Mouse (Mus musculus) layer of hippocampus, adult 8-10 months (tissue): ENCODE measurements around the gene Ubl3. TPM values are rescaled to one million over a fixed set of nuclear protein-coding genes. Genes with fewer than 3 reads are reported as not detected.
A peak's percentile ranks its signal among the peaks of the same experiment; 100 is the strongest.

Source experiments
- DNase-seq, 2 experiments: peaks; one replicate each; pipeline ENCODE4 v3.0.0; 2022; ENCODE audit warnings: low spot score in 2 of 2
- total RNA-seq, 4 experiments: library from RNA; stranded (reverse); gene quantifications; 2 replicates each; pipeline ENCODE4 v1.2.4; 2022

Gene Ubl3
- total RNA-seq, 4 experiments from 2014 or later = 193 to 215 (median 201) TPM

GRCm38 (mm10) chr5:148532201-148532600 is 20.4 kb downstream of the Ubl3 start:
- DNase-seq = no peak

- no peak for DNase-seq
Observed at GRCm38 (mm10) chr5:148527632-148528031, 25.0 kb downstream of the Ubl3 start.

GRCm38 (mm10) chr5:148526631-148527030 is 26.0 kb downstream of the Ubl3 start:
- DNase-seq = no peak

- no peak for DNase-seq
Observed at GRCm38 (mm10) chr5:148523202-148523971, 29.2 kb downstream of the Ubl3 start.

GRCm38 (mm10) chr5:148522378-148522777 is 30.2 kb downstream of the Ubl3 start:
- DNase-seq = no peak

GRCm38 (mm10) chr5:148517445-148517844 is 35.1 kb downstream of the Ubl3 start:
- no peak for DNase-seq

GRCm38 (mm10) chr5:148512042-148512640 is 40.4 kb downstream of the Ubl3 start:
- DNase-seq = no peak

- no peak for DNase-seq
Observed at GRCm38 (mm10) chr5:148510265-148510664, 42.3 kb downstream of the Ubl3 start.

- DNase-seq = no peak
Observed at GRCm38 (mm10) chr5:148509731-148510130, 42.9 kb downstream of the Ubl3 start.

- DNase-seq = no peak
Observed at GRCm38 (mm10) chr5:148508901-148509604, 43.5 kb downstream of the Ubl3 start.

GRCm38 (mm10) chr5:148505381-148505780 is 47.2 kb downstream of the Ubl3 start:
- no peak for DNase-seq

GRCm38 (mm10) chr5:148502237-148502636 is 50.4 kb downstream of the Ubl3 start:
- DNase-seq = no peak

GRCm38 (mm10) chr5:148501228-148501957 is 51.2 kb downstream of the Ubl3 start:
- DNase-seq = no peak

- DNase-seq = no peak
Observed at GRCm38 (mm10) chr5:148500516-148500915, 52.1 kb downstream of the Ubl3 start.

GRCm38 (mm10) chr5:148499616-148500015 is 53.0 kb downstream of the Ubl3 start:
- no peak for DNase-seq

- DNase-seq = no peak
Observed at GRCm38 (mm10) chr5:148495991-148496390, 56.6 kb downstream of the Ubl3 start.

- no peak for DNase-seq
Observed at GRCm38 (mm10) chr5:148495173-148495572, 57.4 kb downstream of the Ubl3 start.

GRCm38 (mm10) chr5:148494249-148494648 is 58.3 kb downstream of the Ubl3 start:
- DNase-seq = no peak

- DNase-seq = no peak
Observed at GRCm38 (mm10) chr5:148493025-148493424, 59.6 kb downstream of the Ubl3 start.

GRCm38 (mm10) chr5:148490391-148490790 is 62.2 kb downstream of the Ubl3 start:
- DNase-seq = no peak

- peak in 1 of 2 experiments; percentile 49 for DNase-seq
Observed at GRCm38 (mm10) chr5:148489724-148490193, 62.8 kb downstream of the Ubl3 start.
